Mouse (Mus musculus) ES-Bruce4 (cell line): ENCODE measurements at regions not wholly inside any gene's neighbourhood (a gene's known extent, or its start where the extent isn't known, plus 50 kb on each side); places are given as distances from the start of the nearest gene placed in this dataset.

Experiments used
- CTCF ChIP-seq: IDR thresholded peaks from one replicate; pipeline ENCODE4 v1.8.1; 2011; ENCODE audit warnings: low read depth, low read length
- POLR2A ChIP-seq: IDR thresholded peaks from one replicate; pipeline ENCODE4 v1.8.1; 2011; ENCODE audit warnings: low read length; ENCODE audit not compliant: insufficient read depth

- TF ChIP-seq POLR2A (no peak), CTCF (no peak)
Observed at GRCm38 (mm10) chr11:71357089-71357488, 126.6 kb upstream of the Nlrp1b start.
